Mouse (Mus musculus): ENCODE measurements around the gene Btla. TPM values are rescaled to one million over a fixed set of nuclear protein-coding genes. Genes with fewer than 3 reads are reported as not detected.

Gene Btla
- total RNA-seq, 2 experiments from 2014 or later, result 0.13 to 0.14 TPM

DNA sequence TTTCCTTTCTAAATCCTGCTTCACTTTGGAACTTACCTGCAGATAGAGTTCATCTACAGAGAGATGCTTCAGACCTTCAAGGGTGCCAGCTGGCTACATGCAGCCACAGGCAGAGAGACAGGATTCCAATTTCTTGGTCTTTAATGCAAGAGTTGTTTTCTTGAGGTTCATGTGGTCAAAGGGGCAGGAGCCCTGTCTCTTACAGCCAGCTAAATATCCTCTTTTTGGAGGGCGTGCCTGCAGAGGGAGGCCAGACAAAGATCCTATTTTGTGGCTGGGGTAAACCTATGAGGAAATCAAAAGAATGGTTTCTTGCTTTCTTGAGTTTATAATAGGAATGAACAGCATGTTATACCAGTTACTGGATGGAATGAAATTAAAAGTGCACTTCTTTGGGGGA lies 33.5 kb downstream of the Btla start:
- no peak for DNase-seq (ENCODE audit: low spot score in 2 of 2)

DNA sequence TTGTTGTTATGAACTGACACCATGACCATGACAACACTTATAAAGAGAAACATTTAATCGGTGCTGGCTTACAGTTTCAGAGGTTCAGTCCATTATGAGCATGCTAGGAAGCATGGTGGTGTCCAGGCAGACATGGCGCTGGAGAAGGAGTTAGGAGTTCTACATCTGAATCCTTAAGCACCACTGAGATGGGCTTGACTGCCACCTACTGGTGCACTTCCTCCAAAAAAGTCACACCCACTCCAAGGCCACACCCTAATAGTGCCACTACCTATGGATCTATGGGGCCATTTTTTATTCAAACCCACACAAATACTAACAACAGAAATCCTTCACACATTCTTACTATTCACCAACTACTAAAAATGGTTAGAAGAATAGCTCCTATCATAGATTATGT lies 35.5 kb downstream of the Btla start:
- DNase-seq (ENCODE audit: low spot score in 2 of 2), result no peak

DNA sequence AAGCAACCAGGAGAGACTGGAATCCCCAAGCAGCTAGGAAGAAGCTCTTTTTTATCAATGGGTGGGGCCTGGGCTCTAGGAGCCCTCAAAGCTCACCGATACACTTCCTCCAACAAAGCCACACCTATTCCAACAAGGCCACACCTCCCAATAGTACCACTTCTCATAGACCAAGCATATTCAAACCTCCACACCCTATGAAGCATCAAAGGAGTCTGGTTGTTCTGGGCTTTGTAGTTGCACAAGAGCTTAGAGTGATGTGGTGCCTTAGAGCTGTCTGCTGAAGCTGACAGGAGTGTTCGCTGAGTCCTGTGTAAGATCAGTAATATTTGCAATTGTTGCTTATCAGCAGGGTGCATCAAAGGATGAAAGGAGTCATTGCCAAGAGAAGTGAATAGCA lies 37.2 kb downstream of the Btla start:
- no peak for DNase-seq (ENCODE audit: low spot score in 2 of 2)

DNA sequence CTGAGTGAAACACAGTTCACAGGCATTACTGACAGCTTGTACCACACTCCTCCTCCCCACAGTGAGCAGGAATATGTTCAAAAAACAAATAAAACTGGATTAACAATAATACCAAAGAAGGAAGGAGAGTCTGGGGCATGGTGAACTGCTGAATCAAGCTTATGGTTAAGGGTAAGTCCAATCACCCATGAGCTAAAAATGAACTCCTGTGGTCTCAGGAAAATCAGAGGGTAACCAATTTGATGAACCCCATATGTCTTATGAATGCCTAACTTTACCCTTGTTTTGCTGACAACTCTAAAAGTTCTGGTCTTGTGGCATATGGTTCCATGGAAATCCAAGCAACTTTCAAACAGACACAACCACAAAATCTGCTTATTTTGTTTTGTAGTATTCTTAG lies 37.9 kb downstream of the Btla start:
- no peak for DNase-seq (ENCODE audit: low spot score in 2 of 2)

DNA sequence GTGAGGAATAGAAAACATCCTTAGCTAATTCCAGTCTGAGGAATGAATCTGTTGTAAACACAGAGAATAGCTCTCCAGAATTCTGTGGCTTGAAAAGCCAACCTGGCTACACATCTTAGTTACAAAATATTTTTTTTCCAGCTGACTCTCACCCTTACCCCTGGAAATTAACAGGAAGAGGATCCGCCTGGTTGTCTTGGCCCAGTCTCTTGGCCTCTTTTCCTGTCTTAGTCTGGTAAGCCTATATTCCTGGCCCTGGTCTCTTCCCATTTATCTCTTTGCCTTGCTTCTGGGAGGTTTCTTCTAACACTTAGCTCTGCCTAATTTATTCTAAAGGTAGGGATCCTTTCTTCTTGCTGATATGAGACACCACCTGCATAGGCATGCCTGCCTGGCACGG lies 45.8 kb downstream of the Btla start:
- no peak for DNase-seq (ENCODE audit: low spot score in 2 of 2)

DNA sequence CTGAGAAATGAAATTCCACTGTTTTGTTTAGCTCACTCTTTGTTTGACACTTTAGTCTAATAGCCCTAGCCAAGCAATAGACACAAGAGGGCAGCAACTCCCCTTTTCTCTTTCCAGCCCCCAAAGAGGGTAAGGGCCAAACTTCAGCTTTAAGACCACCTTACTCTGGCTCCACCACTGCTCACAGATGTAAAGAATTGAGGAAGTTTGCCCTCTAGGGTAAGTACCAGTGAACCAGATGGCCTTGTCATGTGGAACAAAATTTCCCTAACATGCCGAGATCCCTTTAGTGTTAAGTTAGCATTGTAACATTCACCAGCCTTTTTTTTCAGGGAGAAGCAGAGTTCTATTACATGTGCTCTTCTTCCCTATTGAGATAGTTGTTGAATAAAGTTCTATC lies 59.0 kb downstream of the Btla start:
- no peak for DNase-seq (ENCODE audit: low spot score in 2 of 2)

DNA sequence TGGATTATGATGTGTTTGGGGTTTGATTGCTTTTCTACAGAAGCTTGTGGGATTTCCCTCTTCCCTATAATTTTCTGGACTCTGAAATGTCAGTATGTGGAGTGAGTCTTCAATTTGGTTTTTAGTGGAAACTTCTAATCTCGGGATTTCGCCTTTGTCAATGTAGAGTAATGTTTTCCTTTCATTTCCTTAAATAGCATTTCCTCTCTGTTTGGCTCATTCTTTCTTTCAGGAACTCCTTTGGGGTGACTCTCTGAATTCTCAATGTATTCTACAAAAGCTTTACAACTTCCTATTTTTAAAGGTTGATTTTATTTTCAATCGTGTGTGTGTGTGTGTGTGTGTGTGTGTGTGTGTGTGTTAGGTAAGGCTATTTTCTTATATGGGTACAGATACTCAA lies 73.7 kb downstream of the Btla start:
- no peak for DNase-seq (ENCODE audit: low spot score in 2 of 2)

Other genes starting within 250 kb of the Btla start
- gene Ccdc80, start 130.9 kb upstream of the Btla start, total RNA-seq (2021), result 10 to 100 TPM; 10.3 to 13.2 TPM
- 10 to 100 TPM; 53.8 to 55.8 TPM for gene Slc35a5, start 65.6 kb upstream of the Btla start, total RNA-seq (2021)
- 10 to 100 TPM; 44.3 to 45.9 TPM for gene Atg3, start 65.5 kb upstream of the Btla start, total RNA-seq (2021)
- gene Cd200, start 184.7 kb downstream of the Btla start, total RNA-seq (2021), result 100 to 1,000 TPM; 175 to 176 TPM

Data from layer of hippocampus, postnatal 10 days (tissue).